ENCODE assay signal across 8 mouse cellular contexts in the genomic region with DNA sequence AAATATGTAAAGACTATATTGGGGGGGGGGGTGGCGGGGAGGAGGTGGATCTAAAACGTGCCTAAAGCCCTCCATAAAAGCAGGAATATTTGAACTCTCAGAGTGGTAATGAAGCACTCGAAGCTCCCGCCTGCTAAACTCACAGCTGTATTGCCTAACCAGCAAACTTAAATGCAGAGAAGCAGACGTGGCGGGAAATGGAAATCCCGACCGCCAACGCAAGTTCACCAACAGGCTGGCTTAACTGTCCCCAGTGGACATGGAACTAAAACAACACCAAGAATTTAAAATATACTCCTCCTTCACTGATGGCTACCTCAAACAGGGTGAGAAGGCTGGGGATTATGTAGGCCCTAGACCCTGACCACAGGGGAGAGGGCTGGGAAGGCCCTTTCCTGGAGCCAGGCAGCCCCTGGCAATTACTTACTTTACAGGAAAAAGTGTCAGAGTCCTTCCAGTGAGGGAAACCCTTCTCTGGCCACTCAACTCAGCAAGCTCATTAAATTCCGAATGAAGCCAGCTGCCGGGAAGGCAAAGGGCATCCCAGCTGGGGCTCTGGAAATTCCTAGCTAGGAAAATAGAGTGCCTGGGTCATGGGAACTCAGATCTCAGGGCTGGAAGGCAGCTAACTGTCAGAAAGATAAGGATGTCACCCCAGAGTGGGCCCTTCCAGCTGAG.
DNase-seq lines count a peak whose midpoint lies in the region; ATAC-seq and TF ChIP-seq lines count a peak whose summit lies in the region.

No protein-coding gene starts in this region.

- WGBS in midbrain, embryonic 10.5 days, result 70% methylated on average over 11 of the region's 11 CpGs
- 67% methylated on average over 11 of the region's 11 CpGs for WGBS in midbrain, postnatal 0 days
- 52% methylated on average over 11 of the region's 11 CpGs for WGBS in hindbrain, embryonic 15.5 days
- 66% methylated on average over 11 of the region's 11 CpGs for WGBS in stomach, postnatal 0 days

- no peaks in the 10 kb centered on the region for H3K9me3 ChIP-seq in midbrain, embryonic 10.5 days (replicated peaks)
- no peaks in the 10 kb centered on the region for H3K9me3 ChIP-seq in midbrain, postnatal 0 days (ENCODE audit: low read length)
- no peaks in the 10 kb centered on the region for H3K9me3 ChIP-seq in hindbrain, embryonic 15.5 days
- H3K9me3 ChIP-seq in stomach, postnatal 0 days (ENCODE audit: control insufficient read depth, low read length), result no peaks in the 10 kb centered on the region

- peaks cover 17% of the 10 kb centered on the region for H3K4me1 ChIP-seq in midbrain, embryonic 10.5 days
- peaks cover 2% of the 10 kb centered on the region; the same call in 1 of the 2 replicates for H3K4me1 ChIP-seq in midbrain, postnatal 0 days (ENCODE audit: insufficient read depth, low read length)
- peaks cover 21% of the 10 kb centered on the region for H3K4me1 ChIP-seq in hindbrain, embryonic 15.5 days (replicated peaks)
- H3K4me1 ChIP-seq in stomach, postnatal 0 days (replicated peaks; ENCODE audit: control insufficient read depth, insufficient read depth), result no peaks in the 10 kb centered on the region

- no peak for TF ChIP-seq EP300 in stomach, postnatal 0 days (optimal IDR thresholded peaks at IDR 0.05)

- H3K36me3 ChIP-seq in midbrain, embryonic 10.5 days, result no peaks in the 10 kb centered on the region
- no peaks in the 10 kb centered on the region for H3K36me3 ChIP-seq in midbrain, postnatal 0 days (ENCODE audit: insufficient read depth, low read length)
- H3K36me3 ChIP-seq in hindbrain, embryonic 15.5 days, result no peaks in the 10 kb centered on the region
- no peaks in the 10 kb centered on the region for H3K36me3 ChIP-seq in stomach, postnatal 0 days (ENCODE audit: control insufficient read depth, insufficient read depth, low read length)

- no peak for ATAC-seq in midbrain, postnatal 0 days (ENCODE audit: low FRiP score)
- no peak for ATAC-seq in hindbrain, embryonic 15.5 days (ENCODE audit: low FRiP score, low read depth)
- no peak for ATAC-seq in stomach, postnatal 0 days (ENCODE audit: low FRiP score, low TSS enrichment)

- no peaks in the 10 kb centered on the region for H3K27me3 ChIP-seq in midbrain, embryonic 10.5 days (ENCODE audit: low read depth, poor library complexity, severe bottlenecking)
- H3K27me3 ChIP-seq in midbrain, postnatal 0 days (ENCODE audit: insufficient read depth, low read length), result no peaks in the 10 kb centered on the region
- no peaks in the 10 kb centered on the region for H3K27me3 ChIP-seq in hindbrain, embryonic 15.5 days
- H3K27me3 ChIP-seq in stomach, postnatal 0 days (ENCODE audit: control insufficient read depth, insufficient read depth, low read length), result no peaks in the 10 kb centered on the region

- DNase-seq in midbrain, embryonic 10.5 days (ENCODE audit: low spot score), result peak; percentile 34
- DNase-seq in midbrain, postnatal 0 days (ENCODE audit: low spot score), result no peak
- peak; percentile 23 for DNase-seq in liver
- DNase-seq in stomach, postnatal 0 days (ENCODE audit: low spot score), result no peak
- DNase-seq in left cerebral cortex, adult 8-10 months (ENCODE audit: low spot score in 2 of 2), result no peak
- DNase-seq in cerebellum, adult 11 months, result no peak
- no peak for DNase-seq in c-Kit-positive CD71-positive TER-119-positive erythroid progenitor cells, embryonic 14.5 days (ENCODE audit: low spot score)

- no peak overlapping the region for H3K9ac ChIP-seq in midbrain, postnatal 0 days (replicated peaks; ENCODE audit: low read length, poor library complexity, severe bottlenecking)
- H3K9ac ChIP-seq in hindbrain, embryonic 15.5 days, result no peak overlapping the region
- H3K9ac ChIP-seq in stomach, postnatal 0 days (ENCODE audit: low read length), result no peak overlapping the region

- TF ChIP-seq CTCF in midbrain, postnatal 0 days (IDR thresholded peaks at IDR 0.05), result no peak
- TF ChIP-seq CTCF in stomach, postnatal 0 days (IDR thresholded peaks at IDR 0.05; ENCODE audit: low read depth), result no peak

- no peak overlapping the region for H3K4me3 ChIP-seq in midbrain, embryonic 10.5 days
- H3K4me3 ChIP-seq in midbrain, postnatal 0 days (ENCODE audit: low read depth, low read length), result no peak overlapping the region
- no peak overlapping the region for H3K4me3 ChIP-seq in hindbrain, embryonic 15.5 days
- no peak overlapping the region for H3K4me3 ChIP-seq in stomach, postnatal 0 days (ENCODE audit: low read depth, low read length)

- H3K27ac ChIP-seq in midbrain, embryonic 10.5 days (replicated peaks), result peak overlapping the region; percentile 71
- H3K27ac ChIP-seq in midbrain, postnatal 0 days (ENCODE audit: low read depth, low read length), result no peak overlapping the region
- H3K27ac ChIP-seq in hindbrain, embryonic 15.5 days (replicated peaks), result 0 out of 2 replicates have a peak overlapping the region, but pooled peaks have one; percentile 22
- peak overlapping the region; percentile 71 for H3K27ac ChIP-seq in stomach, postnatal 0 days (replicated peaks)

- H3K4me2 ChIP-seq in midbrain, postnatal 0 days (ENCODE audit: low read depth, low read length, poor library complexity, severe bottlenecking), result no peak overlapping the region
- H3K4me2 ChIP-seq in hindbrain, embryonic 15.5 days, result no peak overlapping the region
- H3K4me2 ChIP-seq in stomach, postnatal 0 days (replicated peaks; ENCODE audit: low read depth), result no peak overlapping the region

Comparison
In these comparisons a context has a peak if more than half of its experiments do, and no peak if none do; other contexts are left out.
1. DNase-seq: peak in midbrain, embryonic 10.5 days (single experiment) and liver (single experiment); none in midbrain, postnatal 0 days (single experiment), stomach, postnatal 0 days (single experiment), left cerebral cortex, adult 8-10 months (0 of 2), cerebellum, adult 11 months (single experiment) and c-Kit-positive CD71-positive TER-119-positive erythroid progenitor cells, embryonic 14.5 days (single experiment).